Mouse (Mus musculus) retina, postnatal 1 day (tissue): ENCODE results near the gene Skint6.
"Not testable (repeated sequence)": the region's sequence is repeated elsewhere in the genome, so short reads cannot be mapped to it uniquely, and the experiment has no call there.

Experiments used
- DNase-seq: peaks from one replicate; pipeline ENCODE4 v3.0.0-alpha.2; 2012

Gene Skint6

DNA sequence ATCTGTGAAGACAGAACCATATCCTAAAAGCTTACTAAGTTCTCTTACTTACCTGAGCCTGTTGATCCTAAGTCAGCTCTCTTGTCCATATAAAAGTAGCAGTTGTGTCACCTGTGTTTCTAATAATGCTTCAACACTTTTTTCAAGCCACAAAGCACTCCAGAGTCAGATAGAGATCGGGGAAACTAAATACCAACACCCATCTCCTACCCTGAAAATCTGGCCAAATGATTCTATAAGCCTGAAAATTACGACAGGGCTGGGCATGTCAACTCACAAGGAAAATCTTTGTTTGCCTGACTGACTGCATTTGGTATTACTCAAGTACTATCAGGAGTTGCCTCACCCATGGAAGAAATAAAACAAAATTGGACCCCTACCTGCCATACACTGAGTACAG lies at the start of gene Skint6:
Gene Skint6, minus strand, starts transcription at position 101 of the 400 bp plus-strand sequence.
- DNase-seq: no peak

DNA sequence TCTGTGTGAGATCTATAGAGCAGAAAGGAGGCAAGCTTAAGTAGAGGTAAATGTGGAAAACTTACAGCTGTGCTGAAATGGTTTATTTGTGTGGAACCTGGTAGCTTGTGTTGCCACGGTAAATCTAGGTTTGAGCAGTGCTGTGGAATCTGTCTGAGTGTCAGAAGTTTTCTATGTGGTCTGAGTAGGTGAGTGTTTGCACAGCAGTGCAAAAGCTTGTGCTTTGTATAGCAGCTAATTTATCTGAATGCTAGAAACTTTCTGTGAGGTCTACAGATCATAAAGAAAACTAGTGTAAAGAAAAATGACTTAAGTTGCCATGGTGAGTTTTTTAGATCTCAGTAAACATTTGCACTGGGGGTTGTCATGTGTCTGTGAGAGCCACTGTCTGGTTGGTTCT lies 34.1 kb upstream of the Skint6 start:
- no peak for DNase-seq

DNA sequence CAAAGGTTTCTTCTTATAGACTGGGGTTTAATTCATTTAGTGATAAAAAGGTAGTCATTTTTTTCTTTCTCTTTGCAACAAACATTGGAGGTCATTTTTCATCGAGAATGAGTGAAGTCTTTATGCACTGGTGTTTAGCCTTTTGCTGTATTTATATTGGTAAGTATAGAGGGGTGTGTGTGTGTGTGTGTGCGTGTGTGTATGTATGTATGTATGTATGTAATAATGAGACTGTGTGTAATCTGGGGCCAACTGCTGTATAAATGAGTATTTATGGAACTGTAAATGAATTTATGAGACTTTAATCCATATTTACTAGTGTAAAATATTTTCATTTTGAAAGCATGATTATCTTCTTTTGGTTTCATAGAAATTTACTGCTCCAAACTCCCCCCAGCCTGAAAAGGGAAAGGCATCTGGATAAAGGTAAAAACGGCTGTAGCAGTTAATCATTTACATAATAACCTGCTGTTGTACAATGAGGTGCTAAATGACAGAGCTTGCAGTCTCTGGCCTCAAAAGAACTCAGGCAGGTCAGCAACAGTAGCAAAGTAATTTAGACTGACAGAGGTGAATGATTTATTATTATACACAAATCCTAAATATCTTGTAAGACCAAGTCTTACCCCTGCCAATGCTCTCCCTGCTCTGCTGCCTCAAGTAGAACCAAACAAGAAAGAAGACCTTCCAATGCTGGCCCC lies 15.2 kb upstream of the Skint6 start:
- DNase-seq: no peak

DNA sequence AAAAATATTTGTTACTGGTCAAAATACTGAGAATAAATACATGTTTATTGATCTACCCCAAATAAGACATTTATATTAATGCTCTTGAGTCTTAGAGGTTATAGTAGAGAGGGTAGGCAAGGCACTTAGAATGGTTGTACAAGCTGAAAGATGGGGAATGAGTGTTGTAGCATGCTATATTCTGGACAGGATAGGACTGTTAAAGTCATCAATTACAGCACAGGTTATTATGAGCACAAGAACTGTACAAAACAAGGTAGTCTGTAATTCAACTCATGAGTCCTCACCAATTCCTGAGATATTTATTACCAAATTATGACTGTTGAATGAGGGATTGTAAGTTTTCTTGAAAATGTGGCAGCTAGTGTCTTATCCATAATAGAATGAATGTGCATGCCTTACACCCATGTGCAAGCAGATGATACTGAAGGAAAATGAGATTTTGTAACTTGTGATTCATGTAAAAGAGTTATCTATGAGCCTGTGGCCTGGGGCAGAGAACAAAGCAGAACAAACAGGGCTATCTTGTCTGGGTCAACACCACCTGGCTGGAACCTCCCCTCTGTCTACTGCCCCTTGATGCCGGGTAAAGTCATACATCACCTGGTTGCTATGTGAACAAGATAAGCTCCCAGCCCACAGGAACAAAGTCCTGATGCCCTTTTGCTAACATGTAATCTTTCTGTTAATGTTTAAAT lies 23.3 kb downstream of the Skint6 start:
- DNase-seq: no peak

DNA sequence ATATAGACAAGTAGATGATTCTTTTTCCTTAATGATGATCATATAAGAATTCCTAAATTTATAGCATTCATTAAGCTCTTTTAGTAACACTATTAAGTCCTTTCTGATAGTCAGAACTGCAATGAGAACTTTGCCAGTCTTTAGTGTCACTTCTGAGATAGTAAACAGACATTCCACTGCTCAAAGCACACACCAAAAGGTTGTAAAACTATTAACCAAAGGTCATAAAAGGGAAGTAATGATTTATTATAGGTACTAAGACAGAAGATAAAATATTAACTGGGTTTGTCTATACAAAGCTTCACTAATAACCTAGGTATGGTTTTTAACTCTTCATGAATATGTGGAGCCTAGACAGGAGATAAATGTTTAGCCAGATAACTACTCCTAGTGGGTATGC lies 41.0 kb downstream of the Skint6 start:
- DNase-seq: no peak

DNA sequence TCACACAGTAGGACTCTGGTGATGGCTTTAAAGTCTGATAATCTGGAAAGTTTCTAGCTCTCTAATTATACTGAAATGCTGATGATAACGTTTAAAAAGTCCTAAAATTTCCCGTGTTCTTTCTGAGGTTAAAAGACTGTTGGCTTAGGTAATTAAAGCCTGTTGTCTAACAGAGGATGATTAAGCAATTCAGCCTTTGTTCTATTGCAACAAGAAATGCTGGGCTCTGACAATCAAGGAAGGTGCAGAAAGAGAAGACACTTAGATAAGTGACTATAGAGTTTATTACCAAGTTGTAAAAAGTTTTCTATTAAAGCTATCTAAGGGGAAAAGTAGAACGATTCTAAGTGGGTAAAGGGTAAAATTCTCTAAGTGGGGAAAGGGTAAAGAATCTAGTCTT lies 219.2 kb downstream of the Skint6 start:
- no peak for DNase-seq

DNA sequence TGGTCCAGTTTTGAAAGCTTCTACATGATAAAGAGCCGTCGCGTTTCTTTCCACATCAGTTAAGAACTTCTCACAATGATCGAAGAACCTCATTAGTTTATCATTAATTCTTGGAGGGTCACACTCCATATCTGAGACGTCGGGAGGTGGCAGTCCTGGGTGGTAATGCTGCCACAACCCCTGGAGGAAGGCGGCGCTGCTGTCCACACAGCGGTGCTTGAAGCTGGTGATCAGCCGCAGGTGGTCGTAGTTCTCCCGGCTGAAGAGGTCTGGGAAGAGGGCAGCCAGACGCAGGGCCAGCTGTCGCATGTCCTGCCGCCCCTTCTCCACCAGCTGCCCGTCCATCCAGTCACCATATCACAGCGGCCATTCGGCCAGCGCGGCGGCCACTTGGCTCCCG lies 307.6 kb downstream of the Skint6 start:
- DNase-seq: not testable (repeated sequence)

DNA sequence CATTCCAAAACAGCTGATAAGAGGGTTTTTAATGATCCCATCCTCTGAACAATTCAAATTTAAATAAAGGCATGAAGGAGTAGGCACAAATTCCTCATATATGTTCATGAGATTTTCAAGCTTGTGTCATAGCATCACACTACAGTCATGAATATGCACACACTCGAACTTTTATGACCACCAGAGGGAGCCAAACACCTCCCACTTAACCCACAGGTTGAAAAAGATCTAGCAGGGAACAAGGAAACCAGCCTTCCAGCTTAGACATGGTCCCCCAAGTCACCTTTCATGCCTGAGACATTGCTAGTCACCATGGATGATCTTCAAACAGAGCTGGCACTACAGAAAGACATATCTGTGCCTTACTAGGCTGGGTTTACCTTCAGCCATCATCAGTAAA lies 496.1 kb downstream of the Skint6 start:
- no peak for DNase-seq

DNA sequence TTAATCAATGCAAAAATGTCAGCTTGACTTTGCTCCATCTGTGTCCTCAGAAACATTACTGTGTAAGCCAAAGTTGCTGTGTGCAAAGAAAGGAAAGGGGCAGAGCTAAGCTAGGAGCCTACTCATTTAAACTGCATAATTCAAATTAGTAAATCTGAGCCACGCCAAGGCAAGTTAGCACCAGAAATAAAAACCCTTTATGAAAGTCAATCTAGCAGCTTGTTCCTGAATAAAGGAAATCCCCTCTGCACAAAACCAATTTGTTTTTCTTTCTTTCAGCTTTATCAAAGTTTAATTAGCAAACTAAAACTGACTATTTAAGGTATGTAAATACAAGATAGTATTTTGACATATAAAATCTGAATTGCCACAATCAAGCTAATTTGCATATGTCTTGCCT lies 512.0 kb downstream of the Skint6 start, which contains the start of gene Skint10:
Gene Skint10, minus strand, starts transcription at position 101 of the 400 bp plus-strand sequence.
- no peak for DNase-seq
